Mouse (Mus musculus) c-Kit-negative CD71-positive TER-119-positive erythroid progenitor cells, embryonic 14.5 days (primary cell): ENCODE results near the gene Gnai2.

Experiments
- DNase-seq: peaks from one replicate; pipeline ENCODE4 v3.0.0-alpha.2; 2013; ENCODE audit warnings: low read depth, low spot score

Gnai2 gene

DNA sequence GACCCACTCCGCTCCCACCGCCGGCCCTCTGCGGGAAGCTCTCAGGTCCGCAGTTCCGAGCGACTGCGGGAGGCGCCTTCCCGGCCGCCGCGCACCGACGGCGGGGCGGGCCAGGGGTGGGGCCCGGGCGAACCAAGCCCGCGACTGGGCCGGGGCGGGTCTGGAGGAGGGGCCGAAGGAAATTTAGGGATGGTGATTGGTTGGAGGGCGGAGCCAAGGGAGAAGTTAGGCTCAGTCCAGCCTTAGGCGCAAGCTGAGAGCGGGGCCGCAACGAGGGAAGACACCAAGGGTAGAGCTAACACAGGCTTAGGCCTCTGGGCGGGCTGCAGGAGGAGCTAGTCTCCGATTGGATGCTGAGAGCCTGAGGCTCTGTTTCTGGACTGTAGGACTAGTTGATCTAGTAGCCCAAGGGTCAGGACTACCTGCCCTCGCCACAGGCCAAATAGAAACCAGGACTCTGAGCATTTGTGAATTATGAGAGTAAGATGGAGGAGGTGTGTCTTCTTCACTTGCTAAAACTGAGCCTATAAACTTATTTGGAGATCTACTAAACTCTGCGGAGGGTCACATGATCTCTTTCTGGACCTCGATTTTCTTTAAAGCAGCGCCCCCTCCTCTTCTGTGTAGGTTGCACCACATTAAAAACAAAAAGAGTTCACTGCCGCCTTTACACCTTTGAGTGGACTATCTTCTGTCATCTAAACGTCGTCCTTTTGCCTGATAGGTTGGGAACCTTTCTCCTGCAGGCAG is at the start of gene Gnai2:
Gene Gnai2 (minus strand): TSS at position 89 of the 750 bp plus-strand sequence.
- DNase-seq, result peak; percentile 96

DNA sequence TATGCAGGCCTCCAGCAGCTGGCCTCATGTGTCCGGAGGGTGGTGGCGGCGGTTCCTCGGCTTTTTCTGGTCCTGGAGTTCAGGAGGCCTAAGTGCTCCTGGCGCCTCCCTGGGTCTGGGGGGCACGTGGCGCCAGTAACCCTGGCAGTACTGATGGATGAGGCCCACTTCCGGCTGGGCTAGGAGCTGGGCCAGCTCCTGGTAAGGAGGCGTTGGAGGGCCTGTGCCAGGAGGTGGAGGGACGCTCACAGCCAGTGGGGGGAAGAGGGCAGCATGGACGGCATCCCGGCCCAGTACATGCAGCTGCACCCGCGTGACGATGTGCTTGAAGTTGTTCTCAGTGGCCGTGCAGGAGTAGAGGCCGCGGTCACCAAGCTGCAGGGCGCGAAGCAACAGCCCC is 47.2 kb upstream of the Gnai2 start:
- DNase-seq, result no peak

DNA sequence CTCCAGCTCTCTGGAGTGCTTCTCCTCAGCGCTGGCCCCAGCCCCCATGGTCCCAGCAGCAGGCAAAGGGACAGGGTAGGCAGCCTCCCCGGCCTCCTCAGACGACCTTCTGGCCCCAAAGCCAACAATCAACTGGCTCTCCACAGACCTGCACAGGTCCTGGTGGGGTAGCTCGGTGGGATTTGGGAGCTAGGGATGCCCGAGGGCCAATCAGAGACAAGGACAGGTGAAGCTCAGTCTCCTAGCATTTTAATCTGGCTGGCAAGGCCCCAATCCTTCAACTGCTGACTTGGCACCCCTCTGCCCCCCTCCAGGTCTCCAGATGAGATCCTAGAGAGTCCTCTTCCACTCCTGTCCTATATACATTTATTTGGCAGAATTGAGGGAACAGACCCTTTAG is 44.3 kb upstream of the Gnai2 start, which contains the start of gene Gnat1:
Gene Gnat1 (minus strand): TSS at position 212 of the 400 bp plus-strand sequence.
- DNase-seq, result no peak

DNA sequence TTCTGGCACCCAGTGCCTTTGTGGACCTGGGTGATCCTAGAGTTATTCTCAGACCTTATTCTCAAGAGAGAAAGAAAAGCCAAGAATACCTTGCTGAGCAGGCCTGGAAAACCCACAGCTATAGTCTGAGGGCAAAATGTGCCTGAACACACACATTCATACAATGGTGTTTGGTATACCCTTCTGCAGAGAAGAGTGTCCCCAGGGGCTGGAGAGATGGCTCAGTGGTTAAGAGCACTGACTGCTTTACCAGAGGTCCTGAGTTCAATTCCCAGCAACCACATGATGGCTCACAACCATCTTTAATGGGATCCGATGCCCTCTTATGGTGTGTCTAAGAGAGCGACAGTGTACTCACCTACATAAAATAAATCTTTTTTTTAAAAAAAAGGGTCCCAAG is 43.7 kb upstream of the Gnai2 start:
- no peak for DNase-seq

DNA sequence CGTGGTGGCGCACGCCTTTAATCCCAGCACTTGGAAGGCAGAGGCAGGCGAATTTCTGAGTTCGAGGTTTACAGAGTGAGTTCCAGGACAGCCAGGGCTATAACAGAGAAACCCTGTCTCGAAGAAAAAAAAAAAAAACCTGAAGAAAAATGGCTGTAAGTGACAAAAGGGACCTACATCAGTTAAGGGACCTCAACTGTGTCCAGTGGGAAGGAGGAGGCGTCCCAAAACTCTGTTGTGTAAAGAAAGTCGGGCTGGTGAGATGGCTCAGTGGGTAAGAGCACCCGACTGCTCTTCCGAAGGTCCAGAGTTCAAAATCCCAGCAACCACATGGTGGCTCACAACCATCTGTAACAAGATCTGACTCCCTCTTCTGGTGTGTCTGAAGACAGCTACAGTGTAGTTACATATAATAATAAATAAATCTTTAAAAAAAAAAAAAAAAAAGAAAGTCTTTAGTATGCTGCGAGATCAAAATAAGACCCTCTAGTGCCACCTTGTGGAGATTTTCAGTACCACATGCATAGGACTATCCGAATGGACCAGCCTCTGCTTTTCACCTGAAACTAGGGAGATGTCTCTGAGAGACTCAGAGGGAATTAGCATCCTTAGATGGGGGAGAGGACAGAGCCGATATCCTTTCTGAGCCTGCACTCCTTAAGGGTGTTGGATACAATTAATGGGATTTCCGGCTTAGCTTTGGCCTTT is 42.8 kb upstream of the Gnai2 start:
- DNase-seq, result peak; percentile 63

DNA sequence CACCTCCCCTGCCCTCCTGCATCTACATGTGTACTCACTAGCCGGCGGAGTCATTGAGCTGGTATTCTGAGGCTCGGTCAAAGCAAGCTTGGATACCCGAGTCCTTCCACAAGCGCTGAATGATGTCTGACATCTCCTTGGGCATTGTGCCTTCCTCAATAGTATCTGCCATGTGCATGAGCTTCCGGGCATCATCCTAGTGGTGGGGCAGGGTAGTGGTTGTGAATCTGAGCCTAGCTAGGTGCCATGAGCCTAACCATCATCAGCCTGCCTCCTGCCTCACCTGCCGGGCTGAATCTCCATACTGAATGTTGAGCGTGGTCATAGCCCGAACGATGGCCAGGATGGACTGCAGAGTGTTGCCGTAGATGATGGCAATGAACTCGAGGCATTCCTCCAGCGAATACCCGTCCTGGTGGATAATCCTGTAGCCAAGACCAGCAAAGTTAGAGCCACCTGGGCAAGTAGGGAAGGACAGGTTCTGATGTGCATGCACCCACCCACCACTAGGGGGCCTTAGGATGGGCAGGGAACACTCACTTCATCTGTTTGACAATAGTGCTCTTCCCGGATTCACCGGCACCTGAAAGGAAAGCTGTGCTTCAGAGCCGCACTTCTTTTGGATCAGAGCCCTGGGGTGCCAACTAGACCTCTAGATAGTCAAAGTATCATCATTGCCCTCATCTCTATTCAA is 42.1 kb upstream of the Gnai2 start:
- DNase-seq, result peak; percentile 24

DNA sequence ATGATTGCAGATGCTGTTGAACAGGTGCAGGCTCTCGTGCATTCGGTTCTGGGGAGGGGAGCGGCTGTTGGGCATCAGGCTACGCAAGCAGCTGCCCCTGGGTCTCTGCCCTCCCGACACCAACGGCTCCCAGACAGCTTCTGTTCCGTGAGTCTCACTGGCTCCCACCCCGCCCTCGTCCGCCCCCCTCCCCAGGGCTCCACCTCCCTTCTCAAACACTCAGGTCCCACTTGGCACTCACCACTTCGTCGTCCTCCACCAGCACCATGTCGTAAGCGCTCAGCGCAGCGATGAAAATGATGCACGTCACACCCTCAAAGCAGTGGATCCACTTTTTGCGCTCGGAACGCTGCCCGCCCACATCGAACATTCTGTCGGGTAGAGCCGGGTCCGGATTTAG is 41.1 kb upstream of the Gnai2 start:
- DNase-seq, result no peak

DNA sequence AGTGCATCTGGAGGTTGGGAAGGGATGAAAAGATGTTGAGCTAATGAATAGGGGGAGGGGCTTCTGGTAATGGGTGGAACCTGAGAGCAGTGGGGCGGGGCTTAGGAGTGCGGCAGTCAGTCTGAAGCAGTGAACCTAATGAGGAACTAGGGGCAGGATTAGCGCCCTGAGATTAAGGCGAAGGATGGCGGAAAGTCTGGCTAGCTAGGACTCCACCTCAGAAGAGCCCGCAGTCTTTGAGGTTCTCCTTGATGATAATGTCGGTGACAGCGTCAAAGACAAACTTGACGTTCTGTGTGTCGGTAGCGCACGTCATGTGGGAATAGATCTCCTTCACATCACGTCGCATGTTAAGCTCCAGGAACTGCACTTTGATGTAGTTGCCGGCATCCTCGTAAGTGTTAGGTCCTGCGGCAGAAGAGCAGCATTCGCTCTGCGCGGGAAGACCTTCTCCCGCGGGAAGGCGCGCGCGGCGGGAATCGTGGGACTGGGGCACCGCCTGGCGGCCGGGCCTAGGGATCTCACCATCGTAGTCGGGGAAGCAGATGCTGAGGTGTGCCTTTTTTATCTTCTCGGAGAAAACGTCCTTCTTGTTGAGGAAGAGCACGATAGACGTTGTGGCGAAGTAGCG is 40.6 kb upstream of the Gnai2 start:
- no peak for DNase-seq

DNA sequence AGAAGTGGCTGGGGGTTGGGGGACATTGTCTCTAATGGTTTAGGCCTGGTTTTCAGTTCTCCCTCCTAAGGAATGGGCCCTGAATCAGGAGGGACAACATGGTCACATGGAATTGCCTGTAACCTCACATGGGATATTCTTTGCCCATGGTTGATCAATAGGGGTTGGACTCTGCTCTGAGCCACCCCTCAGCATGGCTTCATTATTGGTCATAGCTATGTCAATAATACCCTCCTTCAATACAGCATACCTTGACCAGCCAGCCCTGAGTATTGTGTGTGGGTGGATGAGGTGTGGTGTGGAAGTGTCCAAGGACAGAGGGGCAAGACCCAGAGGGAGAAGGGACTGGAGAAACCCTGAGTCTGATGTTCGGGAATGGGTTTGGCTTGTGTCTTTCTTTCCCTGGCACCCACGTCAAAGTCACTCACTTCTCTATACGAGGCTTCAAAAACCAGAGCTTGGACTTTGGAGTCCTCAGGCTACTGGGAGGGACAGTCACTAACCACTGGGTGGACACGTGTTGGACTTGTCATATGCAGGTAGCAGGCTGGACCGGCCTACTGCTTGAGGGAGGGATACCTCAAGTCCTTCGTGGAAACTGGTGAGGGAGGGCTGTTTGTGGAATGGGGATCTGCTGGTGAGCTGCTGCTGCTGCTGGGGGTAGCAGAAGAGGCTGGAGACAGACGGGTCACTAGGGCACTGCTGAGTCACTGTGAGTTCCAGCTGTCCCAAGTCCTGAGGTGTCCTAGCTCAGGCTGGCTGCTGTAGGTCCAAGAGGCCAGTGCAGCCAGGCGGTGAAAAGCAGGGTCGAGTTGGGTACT is 39.7 kb upstream of the Gnai2 start:
- DNase-seq, result no peak

DNA sequence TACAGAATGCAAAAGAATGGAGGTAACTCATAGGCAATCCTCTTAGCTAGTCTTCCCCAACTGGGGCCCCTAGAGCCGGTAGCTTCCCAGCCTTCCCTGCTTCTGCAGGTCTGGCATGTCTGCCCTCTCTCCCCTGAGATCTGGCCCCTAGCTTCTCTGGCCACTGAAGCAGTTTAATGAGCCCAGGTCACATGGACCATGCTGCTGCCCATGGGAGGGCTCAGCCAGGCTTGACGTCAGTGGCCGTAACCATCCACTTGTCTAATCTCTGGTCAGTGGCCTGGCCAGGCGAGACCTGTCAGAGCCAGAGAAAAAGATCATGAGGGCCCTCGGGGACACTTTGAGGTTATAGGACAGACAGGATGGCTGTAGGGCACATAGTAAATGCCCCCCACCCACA is 35.1 kb upstream of the Gnai2 start:
- DNase-seq, result no peak

DNA sequence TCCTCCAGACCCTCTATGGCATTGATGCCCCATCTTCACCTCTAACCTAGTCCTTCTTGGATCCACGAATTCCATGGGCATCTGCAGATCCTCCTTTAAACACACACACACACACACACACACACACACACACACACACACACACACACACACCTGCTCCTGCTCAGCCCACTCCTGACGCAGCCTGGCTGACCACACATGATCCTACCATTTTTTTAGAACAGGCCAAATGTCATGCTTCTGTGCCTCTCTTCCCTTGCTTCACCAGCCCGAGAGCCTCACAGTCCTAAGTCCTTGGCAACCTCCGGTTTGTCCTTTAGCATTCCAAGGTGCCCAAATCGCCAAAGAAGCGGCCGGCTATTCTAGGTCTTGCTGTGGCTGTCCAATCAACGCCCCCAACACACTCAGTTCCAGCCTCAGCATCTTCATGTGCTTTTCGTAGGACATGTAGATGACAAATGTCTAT is 34.3 kb upstream of the Gnai2 start, which contains the start of gene Slc38a3:
Gene Slc38a3 (minus strand): TSS at position 51 of the 466 bp plus-strand sequence.
- DNase-seq, result no peak

DNA sequence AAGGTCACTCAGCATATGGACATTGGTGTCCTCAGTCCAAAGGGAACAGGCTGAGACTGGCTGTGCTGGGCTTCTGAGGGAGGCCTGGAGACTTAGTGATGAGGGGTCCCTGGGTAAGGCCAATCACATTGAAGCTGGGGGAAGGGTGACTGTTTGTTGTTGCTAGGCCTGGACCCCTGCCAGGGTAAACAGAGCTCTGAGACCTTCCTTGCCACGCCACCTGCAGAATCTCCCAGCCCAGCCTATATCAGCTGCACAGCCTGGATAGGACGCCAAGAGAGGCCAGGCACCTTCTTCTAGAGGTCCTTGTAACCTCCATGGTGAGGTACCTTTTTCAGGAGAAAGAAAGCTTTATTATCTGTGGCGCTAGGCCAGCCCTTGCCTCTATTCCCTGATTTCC is 33.7 kb upstream of the Gnai2 start:
- DNase-seq, result no peak

DNA sequence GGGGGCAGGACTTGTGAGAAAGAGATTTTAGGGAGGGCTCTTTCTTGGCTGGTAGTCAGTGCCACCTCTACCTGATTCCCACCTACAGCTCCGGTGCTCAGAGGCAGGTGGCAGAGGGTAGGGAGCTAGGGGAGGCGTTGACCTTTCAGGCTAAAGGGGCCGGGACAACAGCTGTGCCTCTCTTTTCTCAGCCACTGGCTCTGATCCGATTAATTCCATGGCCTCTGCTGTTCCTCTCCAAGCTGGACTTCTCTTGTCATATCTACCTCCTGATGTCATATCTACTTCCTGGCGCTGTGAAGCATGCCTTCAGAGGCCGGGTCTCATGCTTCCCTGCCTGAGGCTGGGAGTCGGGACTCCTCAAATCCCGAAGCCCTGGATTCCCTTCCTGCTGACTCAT is 32.8 kb upstream of the Gnai2 start:
- no peak for DNase-seq

DNA sequence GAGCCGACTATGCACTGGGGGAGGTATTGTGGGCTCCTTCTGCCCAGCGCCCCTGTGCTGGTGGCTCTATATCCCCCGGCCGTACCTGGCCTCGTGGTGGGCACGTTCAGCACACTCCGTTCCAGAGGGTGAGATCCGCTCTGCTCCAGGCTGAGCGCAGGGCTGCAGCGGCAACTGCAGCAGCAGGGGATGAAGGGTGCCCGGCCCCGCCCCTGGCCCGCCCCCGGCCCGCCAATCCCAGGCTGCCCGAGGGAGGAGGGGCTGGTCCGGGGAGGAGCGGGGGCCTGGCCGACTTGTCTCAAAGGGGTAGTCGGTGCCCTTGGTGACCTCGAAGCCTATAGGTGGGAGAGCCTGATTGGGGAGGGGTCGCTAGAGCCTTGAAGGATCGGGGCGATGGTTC is 32.1 kb upstream of the Gnai2 start:
- DNase-seq, result no peak

DNA sequence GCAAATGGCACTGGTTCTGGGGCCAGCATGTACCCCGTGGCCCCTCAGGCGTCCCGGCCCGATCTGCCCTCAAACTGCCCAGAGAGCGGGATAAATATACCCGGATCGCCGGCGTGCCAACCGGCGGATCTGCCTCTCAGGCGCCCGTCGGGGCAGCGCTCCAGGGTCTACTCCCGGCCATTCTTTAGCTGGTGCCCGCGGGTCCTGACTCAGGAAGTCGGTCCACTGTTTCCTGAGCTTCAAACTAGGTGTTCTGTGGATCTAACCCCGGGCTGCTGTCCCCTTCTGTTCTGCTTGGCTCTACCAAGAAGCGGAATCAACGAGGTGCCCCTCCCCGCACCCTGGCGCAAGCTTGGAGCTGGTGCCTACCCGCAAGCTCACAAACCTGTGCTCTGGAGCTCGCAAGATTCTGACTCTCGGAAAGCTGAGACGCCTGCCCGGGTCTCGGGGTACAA is 31.6 kb upstream of the Gnai2 start:
- DNase-seq, result no peak

DNA sequence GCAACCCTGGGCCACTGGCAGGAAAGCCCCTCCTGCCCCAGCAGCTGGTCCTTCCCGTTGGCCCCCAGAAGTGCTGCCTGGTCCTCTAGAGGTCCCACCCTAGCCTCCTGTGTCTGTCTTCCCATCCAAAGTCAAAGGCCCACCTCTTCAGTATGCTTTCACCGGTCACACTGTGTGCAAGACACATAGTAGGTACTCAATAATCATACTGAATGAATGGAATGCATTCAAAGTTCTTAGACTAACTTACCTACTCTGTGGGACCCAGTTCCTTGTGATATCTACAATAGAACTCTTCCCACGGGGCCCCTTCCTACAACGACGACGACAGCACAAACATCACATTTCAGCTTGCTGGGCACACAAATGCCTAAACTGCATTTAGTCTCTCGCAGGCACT is 30.1 kb upstream of the Gnai2 start:
- no peak for DNase-seq

DNA sequence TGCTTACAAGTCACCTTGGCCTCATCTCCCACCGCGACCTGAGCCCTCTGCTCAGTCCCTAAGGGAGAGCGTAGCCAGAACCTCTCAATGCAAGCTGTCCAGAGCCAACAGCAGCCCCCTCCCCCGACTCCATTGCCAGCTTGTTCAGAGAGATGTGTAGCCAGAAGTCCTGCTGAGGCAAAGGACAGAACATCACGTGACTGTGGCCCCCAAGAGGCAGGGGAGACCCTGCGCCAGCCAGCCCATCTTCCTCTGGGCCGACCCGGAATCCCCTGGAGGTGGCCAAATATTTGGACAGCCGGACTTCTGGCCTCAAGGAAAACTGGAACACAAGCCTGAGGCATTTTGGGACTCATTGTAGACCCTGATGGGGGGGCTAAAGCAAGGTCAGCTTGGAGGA is 28.4 kb upstream of the Gnai2 start:
- no peak for DNase-seq

DNA sequence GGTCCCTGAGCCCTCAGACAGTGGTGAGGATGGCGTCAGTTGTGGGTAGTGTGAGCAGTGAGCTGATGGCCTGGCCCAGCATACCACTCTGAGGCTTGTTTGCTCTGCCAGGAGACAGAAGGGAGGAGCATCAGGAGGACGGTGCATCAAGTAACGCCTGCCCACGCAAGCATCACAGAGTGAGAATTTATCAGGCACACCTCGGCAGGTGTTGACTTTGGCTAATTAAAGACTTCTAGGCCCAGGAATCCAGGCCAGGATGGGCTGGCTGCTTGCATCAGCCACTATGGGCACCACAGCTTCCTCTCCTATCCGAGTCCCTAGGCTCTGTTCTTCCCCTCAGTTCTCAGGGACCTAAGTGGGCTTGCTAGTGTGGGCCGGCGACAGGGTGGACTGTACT is 27.2 kb upstream of the Gnai2 start:
- no peak for DNase-seq

DNA sequence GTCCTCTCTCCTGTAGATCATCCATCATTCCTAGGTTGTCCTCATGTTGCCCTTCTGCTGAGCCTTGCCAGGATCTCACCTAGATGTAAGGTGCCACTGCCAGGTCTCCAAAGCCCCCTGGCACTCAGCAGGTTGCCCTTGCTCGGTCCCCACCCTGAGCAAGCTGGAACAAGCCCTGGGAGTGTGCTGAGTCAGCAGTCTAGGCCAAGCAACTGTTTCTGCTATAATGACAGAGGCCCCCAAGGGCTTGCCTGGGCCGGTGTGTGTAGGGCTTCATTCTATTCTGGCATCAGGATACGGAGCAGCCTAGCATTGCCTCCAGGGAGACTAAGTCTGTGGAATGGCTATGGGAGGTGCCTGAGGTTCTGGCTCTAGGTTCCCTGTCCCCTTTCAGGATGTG is 25.6 kb upstream of the Gnai2 start:
- DNase-seq, result no peak

DNA sequence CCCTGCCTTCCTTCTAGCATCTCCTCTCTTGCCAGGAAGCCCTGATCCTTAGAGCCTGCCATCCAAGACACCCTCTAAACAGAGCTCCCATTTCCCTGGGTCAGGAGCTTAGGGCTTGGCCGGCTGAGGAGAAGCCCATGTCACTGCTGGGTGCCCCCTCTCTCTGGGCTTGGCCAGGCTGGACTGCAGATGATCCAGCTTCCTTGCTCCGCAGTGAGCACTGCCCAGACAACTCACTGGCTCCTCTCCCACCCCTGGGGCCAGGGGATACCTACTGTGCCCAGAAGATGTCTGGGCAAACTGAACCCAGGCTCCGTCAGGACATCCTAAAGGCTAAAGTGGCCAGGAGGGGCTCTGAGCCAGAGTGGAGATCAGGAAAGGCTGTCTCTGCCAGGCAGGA is 24.8 kb upstream of the Gnai2 start:
- DNase-seq, result no peak

DNA sequence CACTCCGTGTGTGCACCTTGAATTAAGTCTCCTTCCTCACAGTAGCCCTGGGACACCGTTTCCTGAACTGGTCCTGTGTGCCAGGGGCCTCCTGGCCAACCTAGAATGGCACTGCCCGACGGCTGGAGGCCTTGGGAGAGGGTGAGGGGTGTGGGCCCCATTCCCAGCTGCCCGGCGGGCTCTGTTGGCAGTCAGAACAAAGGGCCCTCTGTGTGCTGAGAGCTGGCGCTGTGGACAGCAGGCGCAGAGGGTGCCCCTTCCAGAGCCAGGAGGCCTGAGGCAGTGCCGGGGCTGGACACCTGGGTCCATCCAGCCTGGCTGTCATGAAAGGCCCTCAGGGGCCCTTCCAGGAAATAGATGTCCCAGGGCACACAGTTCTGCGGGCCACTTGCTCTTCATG is 24.4 kb upstream of the Gnai2 start:
- DNase-seq, result no peak
